Mouse (Mus musculus) central nervous system, embryonic 18 days (tissue): ENCODE data around the gene Cd302. TPM values are rescaled to one million over a fixed set of nuclear protein-coding genes. Genes with fewer than 3 reads are reported as not detected.

Experiments used
- polyA plus RNA-seq: library from polyadenylated mRNA; depleted of rRNA; stranded (reverse); fragments of >200 nt; gene quantifications from 2 replicates; pipeline ENCODE4 v1.2.3, GENCODE M21; 2012; rRNA removed

Gene Cd302
- polyA plus RNA-seq, result 7.6 and 8.9 TPM in 2 replicates

DNA sequence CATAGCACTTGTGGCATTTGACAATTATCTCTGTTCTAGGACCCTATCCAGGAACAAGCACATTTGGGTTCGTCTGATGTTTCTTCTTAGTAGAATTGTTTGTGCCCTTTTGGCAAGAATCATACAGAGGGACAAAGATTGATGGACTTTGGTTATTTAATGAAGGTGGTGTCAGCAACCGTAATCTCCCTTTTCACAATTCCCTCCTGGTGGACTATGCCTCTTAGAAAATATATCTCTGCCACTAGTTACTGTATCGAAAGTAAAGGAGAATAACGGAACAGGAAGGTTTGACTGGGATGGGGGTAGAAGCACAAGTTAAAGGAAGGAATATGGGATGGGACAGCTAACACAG is at the start of gene Cd302:
Gene Cd302, minus strand, starts transcription at position 22 of the 355 bp plus-strand sequence.

DNA sequence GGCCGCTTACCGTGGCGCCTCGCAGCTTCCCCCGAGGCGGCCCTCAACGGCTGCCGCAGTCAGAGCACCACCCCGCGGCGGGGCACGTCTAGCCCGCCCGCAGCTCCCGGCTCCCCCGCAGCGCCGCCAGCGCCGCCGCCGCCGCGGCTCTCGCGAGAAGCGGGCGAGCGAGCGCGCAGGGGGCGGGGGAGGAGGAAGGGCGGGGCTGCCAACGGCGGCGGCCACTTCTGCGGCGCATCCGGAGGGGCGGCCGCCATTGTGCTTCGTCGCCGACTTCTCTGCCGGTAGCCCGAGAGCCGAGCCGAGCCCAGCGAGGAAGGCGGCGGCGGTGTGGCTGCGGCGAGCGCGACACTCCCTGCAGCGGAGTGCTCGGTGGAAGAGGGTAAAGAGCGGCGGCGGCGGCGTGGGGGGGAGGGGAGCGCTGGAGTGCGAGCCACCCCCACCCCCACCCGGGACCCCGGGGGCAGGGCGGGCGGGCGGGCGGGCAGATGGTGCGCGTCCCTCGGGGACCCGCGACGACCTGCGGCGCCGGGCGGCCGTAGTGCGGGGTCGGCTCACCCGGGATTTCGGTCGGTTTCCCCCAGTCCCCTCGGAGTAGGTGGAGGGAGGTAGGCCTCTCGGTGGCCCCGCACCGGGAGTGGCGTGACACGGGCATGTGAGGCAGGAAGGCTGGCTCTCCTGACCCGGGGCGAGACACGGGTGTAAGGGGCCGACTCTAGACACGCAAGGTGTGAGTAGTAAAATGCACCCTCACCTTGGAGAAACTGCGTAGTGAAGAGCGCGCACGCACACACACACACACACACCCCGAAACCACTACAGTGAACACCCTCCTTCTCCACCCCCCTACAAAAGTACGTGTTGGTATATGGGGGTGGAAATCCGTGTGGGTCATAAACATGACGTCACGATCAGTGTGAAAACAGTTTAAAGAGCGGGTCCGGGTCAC is 74.3 kb downstream of the Cd302 start, which contains the start of the genes Baz2b and March7:
Gene Baz2b, minus strand, starts transcription at position 137 of the 949 bp plus-strand sequence.
Gene March7, plus strand, starts transcription at position 185 of the 949 bp plus-strand sequence.

Other genes with a start within 250 kb of the Cd302 start
- gene Baz2b, start 74.6 kb downstream of the Cd302 start, polyA plus RNA-seq, result 36.6 and 46.6 TPM in 2 replicates
- 71.4 and 72.3 TPM in 2 replicates for gene March7, start 74.6 kb downstream of the Cd302 start, polyA plus RNA-seq
- gene Ly75, start 98.8 kb upstream of the Cd302 start, polyA plus RNA-seq, result 2.0 and 2.4 TPM in 2 replicates